Mouse (Mus musculus): ENCODE results near the gene 4930453N24Rik. TPM values are rescaled to one million over a fixed set of nuclear protein-coding genes. Genes with fewer than 3 reads are reported as not detected.

4930453N24Rik gene
- 23.8 and 24.9 TPM in 2 replicates for polyA plus RNA-seq (2015; fragmentation: Nextera tagmentation; extraction: Ambion mirVana)

DNA sequence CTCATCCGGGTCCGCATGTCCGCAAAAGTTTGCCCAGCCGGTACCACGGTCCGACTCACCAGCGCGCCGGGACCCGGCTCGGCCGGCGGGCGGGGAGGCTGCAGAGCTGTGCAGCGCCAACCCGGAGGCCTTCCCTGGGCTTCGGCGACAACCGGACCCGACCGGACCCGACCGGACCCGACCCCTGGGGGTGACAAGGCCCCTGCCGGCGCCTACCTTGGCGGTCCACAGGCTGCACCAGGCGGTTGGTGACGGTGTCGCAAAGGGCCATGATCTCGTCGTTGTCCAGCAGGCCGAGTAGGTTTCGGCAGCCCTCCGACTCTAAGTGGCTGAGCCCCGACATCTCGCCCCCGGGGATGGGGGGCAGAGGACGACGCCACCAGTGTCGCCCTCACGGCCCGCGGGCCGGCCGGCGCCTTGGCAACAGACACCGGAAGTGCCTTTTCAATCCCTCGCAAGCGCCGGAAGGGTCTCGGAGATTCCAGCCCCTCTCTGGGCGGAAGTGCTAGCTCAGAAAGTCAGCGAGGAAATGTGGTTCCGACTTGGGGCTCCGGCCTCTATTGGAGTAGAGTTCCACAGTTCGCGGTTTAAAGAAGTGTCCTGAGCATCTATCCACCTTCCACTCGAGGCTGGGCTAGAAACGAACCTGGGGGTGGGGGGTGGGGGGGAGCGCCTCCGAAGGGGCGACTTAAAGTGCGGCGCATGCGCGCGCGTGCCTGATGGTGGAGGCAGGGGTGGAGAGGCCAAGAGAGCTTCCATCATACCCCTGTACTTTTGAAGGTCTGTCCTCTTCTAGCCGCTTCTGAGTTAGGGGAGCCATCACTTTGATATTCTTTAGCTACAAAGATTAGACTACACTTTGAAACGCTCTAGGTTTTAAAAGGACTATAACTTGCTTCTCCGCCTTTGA is at the start of gene 4930453N24Rik:
4930453N24Rik (minus strand) TSS at position 641 of the 910 bp plus-strand sequence.
- ATAC-seq (ENCODE audit: borderline replicate concordance, extremely low read depth, low FRiP score, low TSS enrichment): peak; percentile 94
- 2% methylated on average over 70 of the region's 72 CpGs for WGBS
- H3K9me3 ChIP-seq: no peaks in the 10 kb centered on the region
- H3K36me3 ChIP-seq: peaks cover 12% of the 10 kb centered on the region
- H3K4me2 ChIP-seq: peak within 1 kb of the TSS; percentile 50
- H3K27ac ChIP-seq: peak within 1 kb of the TSS; percentile 84
- peak within 1 kb of the TSS; percentile 84 for H3K9ac ChIP-seq
- no peaks in the 10 kb centered on the region for H3K27me3 ChIP-seq
- H3K4me1 ChIP-seq: peaks cover 4% of the 10 kb centered on the region
- H3K4me3 ChIP-seq: peak within 1 kb of the TSS; percentile 91

DNA sequence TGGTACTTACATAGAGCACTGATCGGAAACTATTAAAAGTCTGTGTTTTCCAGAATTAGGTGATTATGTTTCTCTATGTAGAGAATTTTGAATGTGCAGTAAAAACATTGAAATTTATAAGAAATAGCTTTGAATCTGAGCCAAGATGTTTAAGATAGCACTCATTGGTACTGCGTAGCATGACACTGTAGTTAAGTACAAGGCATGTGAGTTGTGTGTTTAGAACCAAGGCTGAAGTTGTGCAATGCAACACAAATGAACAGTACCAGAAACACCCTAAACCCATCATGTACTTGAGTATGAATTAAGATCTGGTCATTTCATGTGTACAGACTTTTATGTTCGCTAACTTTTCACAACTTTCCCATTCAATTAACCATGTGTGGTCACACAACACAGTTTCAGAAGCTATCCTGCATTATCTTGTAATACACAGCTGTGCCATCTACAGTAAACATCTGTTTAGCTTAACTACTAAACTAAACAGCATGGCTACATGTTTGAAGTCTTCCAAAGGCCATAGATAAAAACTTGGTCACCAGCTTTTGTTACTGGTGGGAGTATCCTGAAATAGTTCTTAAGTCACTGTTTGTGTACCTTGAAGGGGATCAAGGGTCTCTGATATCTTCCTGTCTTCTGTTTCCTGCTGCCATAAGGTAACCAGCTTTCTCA is 46.3 kb upstream of the 4930453N24Rik start:
- H3K36me3 ChIP-seq: peaks cover 7% of the 10 kb centered on the region
- H3K27ac ChIP-seq: no peak overlapping the region
- WGBS: 91% methylated on average over 3 of the region's 3 CpGs
- no peaks in the 10 kb centered on the region for H3K4me1 ChIP-seq
- no peak overlapping the region for H3K9ac ChIP-seq
- H3K4me3 ChIP-seq: no peak overlapping the region
- H3K4me2 ChIP-seq: no peak overlapping the region
- no peaks in the 10 kb centered on the region for H3K27me3 ChIP-seq
- ATAC-seq (ENCODE audit: borderline replicate concordance, extremely low read depth, low FRiP score, low TSS enrichment): no peak
- H3K9me3 ChIP-seq: no peaks in the 10 kb centered on the region

DNA sequence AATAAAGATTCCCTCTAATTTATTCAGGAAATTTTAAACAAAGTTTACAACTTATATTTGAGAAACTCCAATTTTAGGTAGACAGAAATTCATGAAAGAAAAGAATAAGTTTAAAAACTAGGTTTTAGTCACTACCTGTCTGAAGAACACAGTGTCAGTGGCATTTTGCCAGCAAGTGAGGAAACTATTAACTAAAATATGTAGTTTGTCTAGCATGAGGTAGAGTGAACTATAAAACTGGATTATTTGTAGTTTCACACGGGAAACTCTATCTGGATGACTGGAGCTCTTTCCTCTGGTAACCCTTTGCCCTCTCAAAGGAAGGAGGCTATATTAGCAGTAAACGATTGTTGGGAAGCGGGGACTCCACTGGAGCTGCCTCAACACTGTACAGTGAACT is 32.1 kb upstream of the 4930453N24Rik start:
- Histone ChIP-seq H3K4me3 (no peak overlapping the region), H3K4me2 (no peak overlapping the region), H3K27ac (no peak overlapping the region), H3K4me1 (no peaks in the 10 kb centered on the region), H3K36me3 (peaks cover 7% of the 10 kb centered on the region; the same call in 1 of the 2 replicates), H3K9ac (no peak overlapping the region), H3K9me3 (no peaks in the 10 kb centered on the region), H3K27me3 (no peaks in the 10 kb centered on the region)
- no peak for ATAC-seq (ENCODE audit: borderline replicate concordance, extremely low read depth, low FRiP score, low TSS enrichment)
- 75% methylated on average over 3 of the region's 3 CpGs for WGBS

DNA sequence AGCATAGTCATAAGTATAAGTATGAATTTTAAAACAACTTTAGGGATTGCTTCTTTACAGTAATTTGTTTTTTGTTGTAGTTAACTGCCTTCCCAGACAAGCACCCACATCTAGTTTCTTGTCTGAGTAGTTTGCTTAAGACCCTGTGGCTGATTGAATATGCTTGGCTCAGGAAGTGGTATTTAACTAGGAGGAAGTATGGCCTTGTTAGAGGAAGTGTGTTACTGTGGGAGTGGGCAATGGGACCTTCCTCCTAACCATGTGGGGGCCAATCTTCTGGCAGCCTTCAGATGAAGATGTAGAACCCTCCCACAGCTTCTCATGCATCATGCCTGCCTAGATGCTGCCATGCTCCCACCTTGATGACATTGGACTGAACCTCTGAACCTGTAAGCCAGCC is 30.7 kb upstream of the 4930453N24Rik start:
- H3K4me3 ChIP-seq: no peak overlapping the region
- H3K4me1 ChIP-seq: no peaks in the 10 kb centered on the region
- no peak overlapping the region for H3K27ac ChIP-seq
- no peak for ATAC-seq (ENCODE audit: borderline replicate concordance, extremely low read depth, low FRiP score, low TSS enrichment)
- no peaks in the 10 kb centered on the region for H3K27me3 ChIP-seq
- H3K9me3 ChIP-seq: no peaks in the 10 kb centered on the region
- no peak overlapping the region for H3K4me2 ChIP-seq
- H3K36me3 ChIP-seq: peaks cover 7% of the 10 kb centered on the region; the same call in 1 of the 2 replicates
- no peak overlapping the region for H3K9ac ChIP-seq

DNA sequence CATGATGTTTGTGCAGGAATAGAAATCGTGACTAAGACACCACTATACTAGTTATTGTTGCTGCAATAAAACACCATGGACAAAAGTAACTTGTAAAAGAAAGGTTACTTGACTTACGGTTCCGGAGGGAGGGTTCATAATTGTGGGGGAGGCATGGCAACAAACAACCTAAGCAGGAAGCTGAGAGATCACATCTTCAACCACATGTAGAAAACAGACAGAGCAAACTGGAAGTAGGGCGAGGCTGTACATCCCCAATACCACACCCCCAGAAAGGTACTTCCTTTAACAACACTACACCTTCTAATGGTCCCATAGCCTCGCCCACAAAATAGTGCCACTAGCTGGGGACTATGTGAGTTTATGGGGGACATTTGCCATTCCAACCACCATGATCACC is 29.4 kb upstream of the 4930453N24Rik start:
- WGBS: 94% methylated on average over 5 of the region's 5 CpGs
- Histone ChIP-seq H3K4me3 (no peak overlapping the region), H3K36me3 (peaks cover 4% of the 10 kb centered on the region; the same call in 1 of the 2 replicates), H3K27ac (no peak overlapping the region), H3K4me1 (no peaks in the 10 kb centered on the region), H3K9me3 (no peaks in the 10 kb centered on the region), H3K4me2 (no peak overlapping the region), H3K27me3 (no peaks in the 10 kb centered on the region), H3K9ac (no peak overlapping the region)
- no peak for ATAC-seq (ENCODE audit: borderline replicate concordance, extremely low read depth, low FRiP score, low TSS enrichment)

DNA sequence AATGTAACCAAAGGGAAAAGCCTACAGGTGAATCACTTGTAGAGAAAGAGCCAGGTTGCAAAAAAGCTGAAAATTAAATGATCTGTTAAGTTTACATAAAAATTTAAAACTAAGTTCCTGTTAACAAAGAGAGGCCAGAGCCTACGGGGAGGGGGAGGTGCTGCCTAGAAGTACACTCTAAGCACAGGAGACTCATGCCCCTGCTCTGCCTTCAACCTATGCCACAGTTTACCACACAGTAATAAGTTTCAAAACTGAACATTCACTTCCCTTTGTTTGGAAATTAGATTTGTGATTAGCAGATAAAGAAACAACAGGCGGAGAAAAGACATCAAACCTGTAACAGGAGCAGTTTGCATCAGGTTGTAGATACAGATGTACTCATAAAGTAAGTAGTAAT is 23.8 kb upstream of the 4930453N24Rik start:
- Histone ChIP-seq H3K27ac (no peak overlapping the region), H3K27me3 (no peaks in the 10 kb centered on the region), H3K9ac (no peak overlapping the region), H3K4me2 (no peak overlapping the region), H3K36me3 (no peaks in the 10 kb centered on the region), H3K9me3 (no peaks in the 10 kb centered on the region), H3K4me3 (no peak overlapping the region), H3K4me1 (no peaks in the 10 kb centered on the region)
- no peak for ATAC-seq (ENCODE audit: borderline replicate concordance, extremely low read depth, low FRiP score, low TSS enrichment)
- 74% methylated on average over 2 of the region's 2 CpGs for WGBS

GRCm38 (mm10) chr16:64789706-64790105 is 18.7 kb upstream of the 4930453N24Rik start:
- 94% methylated on average over 3 of the region's 3 CpGs for WGBS
- Histone ChIP-seq H3K4me3 (no peak overlapping the region), H3K9me3 (no peaks in the 10 kb centered on the region), H3K27me3 (no peaks in the 10 kb centered on the region), H3K27ac (no peak overlapping the region), H3K36me3 (peaks cover 9% of the 10 kb centered on the region; the same call in 1 of the 2 replicates), H3K4me2 (no peak overlapping the region), H3K4me1 (no peaks in the 10 kb centered on the region), H3K9ac (no peak overlapping the region)
- ATAC-seq (ENCODE audit: borderline replicate concordance, extremely low read depth, low FRiP score, low TSS enrichment): no peak

GRCm38 (mm10) chr16:64775516-64775915 is 4.6 kb upstream of the 4930453N24Rik start:
- no peak for ATAC-seq (ENCODE audit: borderline replicate concordance, extremely low read depth, low FRiP score, low TSS enrichment)
- Histone ChIP-seq H3K4me3 (no peak overlapping the region), H3K27ac (no peak overlapping the region), H3K9ac (no peak overlapping the region), H3K4me2 (no peak overlapping the region), H3K9me3 (no peaks in the 10 kb centered on the region), H3K27me3 (no peaks in the 10 kb centered on the region), H3K4me1 (no peaks in the 10 kb centered on the region), H3K36me3 (no peaks in the 10 kb centered on the region; the same call in 1 of the 2 replicates)
- 81% methylated on average over 1 of the region's 1 CpGs for WGBS

DNA sequence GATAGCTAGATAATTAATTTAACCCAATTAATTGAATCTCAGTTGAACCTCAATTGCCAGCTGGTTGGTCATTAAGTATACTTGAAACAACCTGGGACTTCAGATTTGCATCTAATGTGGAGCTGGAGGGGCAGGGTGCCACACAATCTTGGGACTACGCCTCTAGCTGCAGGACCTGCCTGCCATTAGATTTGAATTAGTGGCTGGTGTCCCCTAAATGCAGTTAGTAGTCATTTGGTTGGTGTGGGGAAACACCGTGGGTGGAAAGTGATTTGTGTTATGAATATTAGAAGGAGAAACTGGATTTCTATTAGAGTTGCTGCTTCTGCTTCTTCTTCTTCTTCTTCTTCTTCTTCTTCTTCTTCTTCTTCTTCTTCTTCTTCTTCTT is 464 bp upstream of the 4930453N24Rik start:
- H3K27me3 ChIP-seq: no peaks in the 10 kb centered on the region
- H3K36me3 ChIP-seq: peaks cover 5% of the 10 kb centered on the region
- peak overlapping the region; percentile 84 for H3K27ac ChIP-seq
- no peaks in the 10 kb centered on the region for H3K9me3 ChIP-seq
- no peak overlapping the region; the same call in 1 of the 2 replicates for H3K9ac ChIP-seq
- no peak for ATAC-seq (ENCODE audit: borderline replicate concordance, extremely low read depth, low FRiP score, low TSS enrichment)
- H3K4me2 ChIP-seq: peak overlapping the region; percentile 50
- peaks cover 4% of the 10 kb centered on the region for H3K4me1 ChIP-seq
- 89% methylated on average over 2 of the region's 2 CpGs for whole genome bisulfite sequencing
- peak overlapping the region; percentile 91 for H3K4me3 ChIP-seq

GRCm38 (mm10) chr16:64766696-64767300 is 4.2 kb downstream of the 4930453N24Rik start:
- Histone ChIP-seq H3K27ac (no peak overlapping the region), H3K4me2 (no peak overlapping the region), H3K27me3 (no peaks in the 10 kb centered on the region), H3K36me3 (peaks cover 36% of the 10 kb centered on the region), H3K4me1 (peaks cover 4% of the 10 kb centered on the region), H3K9me3 (0 out of 2 replicates have a peak, but pooled peaks cover 9% of the 10 kb centered on the region), H3K9ac (no peak overlapping the region), H3K4me3 (no peak overlapping the region)
- no peak for ATAC-seq (ENCODE audit: borderline replicate concordance, extremely low read depth, low FRiP score, low TSS enrichment)
- WGBS: 83% methylated on average over 8 of the region's 8 CpGs

DNA sequence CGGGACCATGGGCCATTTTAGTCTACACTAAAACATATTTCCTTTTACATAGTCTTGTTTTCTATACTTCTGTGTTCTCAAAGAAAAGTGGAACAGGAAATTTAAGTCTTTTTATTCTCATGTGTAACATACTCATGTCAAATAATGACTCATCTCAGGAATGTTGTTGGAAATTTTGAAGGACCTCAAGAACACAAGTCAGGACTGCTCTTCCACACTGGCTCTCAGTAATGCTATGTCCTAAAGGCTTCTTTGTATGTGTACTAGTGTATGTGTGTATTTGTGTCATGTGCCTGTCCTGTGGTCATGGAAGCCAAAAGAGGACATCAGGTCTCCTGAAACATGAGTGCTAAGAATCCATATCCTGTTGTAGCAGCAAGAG is 11.7 kb downstream of the 4930453N24Rik start:
- H3K27me3 ChIP-seq: no peaks in the 10 kb centered on the region
- peaks cover 14% of the 10 kb centered on the region for H3K4me1 ChIP-seq
- H3K27ac ChIP-seq: peak overlapping the region; percentile 64
- 0 out of 2 replicates have a peak, but pooled peaks cover 9% of the 10 kb centered on the region for H3K9me3 ChIP-seq
- WGBS: 43% methylated on average over 1 of the region's 1 CpGs
- no peak for ATAC-seq (ENCODE audit: borderline replicate concordance, extremely low read depth, low FRiP score, low TSS enrichment)
- H3K4me2 ChIP-seq: no peak overlapping the region
- no peak overlapping the region for H3K4me3 ChIP-seq
- peaks cover 17% of the 10 kb centered on the region for H3K36me3 ChIP-seq
- no peak overlapping the region for H3K9ac ChIP-seq
